Mouse (Mus musculus): ENCODE data around the gene Emp3. TPM values are rescaled to one million over a fixed set of nuclear protein-coding genes. Genes with fewer than 3 reads are reported as not detected.
"Not testable (repeated sequence)": the region's sequence is repeated elsewhere in the genome, so short reads cannot be mapped to it uniquely, and the experiment has no call there.

The Emp3 gene
- 100 to 1,000 TPM in 1 of 26 experiments, 10 to 100 TPM in 25; 13.0 to 118 (median 50.6) TPM for total RNA-seq (2018; cell fraction: chromatin; rRNA removed)
- 100 to 1,000 TPM; 259 to 551 (median 444) TPM for total RNA-seq (2018; cell fraction: cytosol; rRNA removed)
- total RNA-seq (2018; cell fraction: nucleus; rRNA removed), result 100 to 1,000 TPM in 24 of 26 experiments, 10 to 100 TPM in 2; 48.0 to 297 (median 164) TPM
- polyA plus RNA-seq (2018), result 271 to 666 TPM (median 552 TPM) in 3 replicates

GRCm38 (mm10) chr7:45921242-45921621, at the start of gene Emp3:
Gene Emp3 (minus strand): TSS chr7:45921404.
- Histone ChIP-seq H3K27ac (peak within 1 kb of the TSS; percentile 100), H3K79me2 (ENCODE audit: inconsistent target) (peaks cover 34% of the 10 kb centered on the region), H3K4me3 (ENCODE audit: inconsistent target) (peak within 1 kb of the TSS; percentile 96), H3K36me3 (ENCODE audit: inconsistent target) (peaks cover 17% of the 10 kb centered on the region)
- WGBS (ENCODE audit: missing documents), result 1% methylated on average over 9 of the region's 9 CpGs

GRCm38 (mm10) chr7:45956611-45957010, 35.4 kb upstream of the Emp3 start:
- Histone ChIP-seq H3K4me3 (ENCODE audit: inconsistent target) (no peak overlapping the region), H3K79me2 (ENCODE audit: inconsistent target) (no peaks in the 10 kb centered on the region), H3K36me3 (ENCODE audit: inconsistent target) (no peaks in the 10 kb centered on the region), H3K27ac (no peak overlapping the region)
- 49% methylated on average over 4 of the region's 4 CpGs for WGBS (ENCODE audit: missing documents)

- H3K79me2 ChIP-seq (ENCODE audit: inconsistent target), result no peaks in the 10 kb centered on the region
- H3K27ac ChIP-seq, result no peak overlapping the region
- H3K4me3 ChIP-seq (ENCODE audit: inconsistent target), result no peak overlapping the region
- 81% methylated on average over 4 of the region's 4 CpGs for WGBS (ENCODE audit: missing documents)
- no peaks in the 10 kb centered on the region for H3K36me3 ChIP-seq (ENCODE audit: inconsistent target)
Measured at GRCm38 (mm10) chr7:45949061-45949460, 27.9 kb upstream of the Emp3 start.

GRCm38 (mm10) chr7:45943280-45943679, 22.1 kb upstream of the Emp3 start:
- not testable (repeated sequence) for H3K79me2 ChIP-seq (ENCODE audit: inconsistent target); H3K27ac ChIP-seq; H3K36me3 ChIP-seq (ENCODE audit: inconsistent target); H3K4me3 ChIP-seq (ENCODE audit: inconsistent target)
- WGBS (ENCODE audit: missing documents), result 40% methylated on average over 1 of the region's 1 CpGs

- 82% methylated on average over 8 of the region's 9 CpGs for WGBS (ENCODE audit: missing documents)
- Histone ChIP-seq H3K36me3 (ENCODE audit: inconsistent target) (no peaks in the 10 kb centered on the region), H3K4me3 (ENCODE audit: inconsistent target) (no peak overlapping the region)
Measured at GRCm38 (mm10) chr7:45941986-45942385, 20.8 kb upstream of the Emp3 start.

GRCm38 (mm10) chr7:45939836-45940235, 18.6 kb upstream of the Emp3 start:
- Histone ChIP-seq H3K79me2 (ENCODE audit: inconsistent target) (no peaks in the 10 kb centered on the region), H3K36me3 (ENCODE audit: inconsistent target) (no peaks in the 10 kb centered on the region), H3K4me3 (ENCODE audit: inconsistent target) (no peak overlapping the region), H3K27ac (no peak overlapping the region)
- 46% methylated on average over 2 of the region's 2 CpGs for WGBS (ENCODE audit: missing documents)

More at GRCm38 (mm10) chr7:45941986-45942385, 20.8 kb upstream of the Emp3 start:
- Histone ChIP-seq H3K79me2 (ENCODE audit: inconsistent target) (no peaks in the 10 kb centered on the region), H3K27ac (no peak overlapping the region)

GRCm38 (mm10) chr7:45935114-45935513, 13.9 kb upstream of the Emp3 start:
- no peaks in the 10 kb centered on the region for H3K36me3 ChIP-seq (ENCODE audit: inconsistent target)
- H3K4me3 ChIP-seq (ENCODE audit: inconsistent target), result no peak overlapping the region
- 10% methylated on average over 6 of the region's 7 CpGs for WGBS (ENCODE audit: missing documents)
- H3K79me2 ChIP-seq (ENCODE audit: inconsistent target), result no peaks in the 10 kb centered on the region
- no peak overlapping the region for H3K27ac ChIP-seq

GRCm38 (mm10) chr7:45933766-45934165, 12.6 kb upstream of the Emp3 start:
- H3K4me3 ChIP-seq (ENCODE audit: inconsistent target); H3K27ac ChIP-seq; H3K79me2 ChIP-seq (ENCODE audit: inconsistent target); H3K36me3 ChIP-seq (ENCODE audit: inconsistent target): not testable (repeated sequence)
- WGBS (ENCODE audit: missing documents), result 73% methylated on average over 10 of the region's 12 CpGs

- H3K27ac ChIP-seq, result no peak overlapping the region
- 94% methylated on average over 1 of the region's 1 CpGs for WGBS (ENCODE audit: missing documents)
- no peaks in the 10 kb centered on the region for H3K36me3 ChIP-seq (ENCODE audit: inconsistent target)
Measured at GRCm38 (mm10) chr7:45929688-45930087, 8.5 kb upstream of the Emp3 start.

GRCm38 (mm10) chr7:45928626-45929295, 7.6 kb upstream of the Emp3 start:
- Histone ChIP-seq H3K36me3 (ENCODE audit: inconsistent target) (no peaks in the 10 kb centered on the region), H3K4me3 (ENCODE audit: inconsistent target) (no peak overlapping the region), H3K79me2 (ENCODE audit: inconsistent target) (no peaks in the 10 kb centered on the region), H3K27ac (no peak overlapping the region)
- WGBS (ENCODE audit: missing documents), result 94% methylated on average over 14 of the region's 23 CpGs

More at GRCm38 (mm10) chr7:45929688-45930087, 8.5 kb upstream of the Emp3 start:
- H3K4me3 ChIP-seq (ENCODE audit: inconsistent target), result no peak overlapping the region
- H3K79me2 ChIP-seq (ENCODE audit: inconsistent target), result no peaks in the 10 kb centered on the region

- Histone ChIP-seq H3K79me2 (ENCODE audit: inconsistent target) (peaks cover 15% of the 10 kb centered on the region), H3K27ac (peak overlapping the region; percentile 100; the same call in 1 of the 2 replicates), H3K36me3 (ENCODE audit: inconsistent target) (no peaks in the 10 kb centered on the region), H3K4me3 (ENCODE audit: inconsistent target) (peak overlapping the region; percentile 32)
- 19% methylated on average over 14 of the region's 14 CpGs for WGBS (ENCODE audit: missing documents)
Measured at GRCm38 (mm10) chr7:45924429-45924816, 3.2 kb upstream of the Emp3 start.

- Histone ChIP-seq H3K79me2 (ENCODE audit: inconsistent target) (peaks cover 21% of the 10 kb centered on the region), H3K27ac (peak within 1 kb of the TSS; percentile 100)
- 5% methylated on average over 24 of the region's 24 CpGs for WGBS (ENCODE audit: missing documents)
Measured at GRCm38 (mm10) chr7:45923762-45924428, 2.7 kb upstream of the Emp3 start, which contains the start of gene Ccdc114. Gene Ccdc114 (plus strand): TSS chr7:45924072.

GRCm38 (mm10) chr7:45922928-45923761, 1.9 kb upstream of the Emp3 start:
- peak overlapping the region; percentile 32 for H3K4me3 ChIP-seq (ENCODE audit: inconsistent target)
- WGBS (ENCODE audit: missing documents), result under 1% methylated on average over 37 of the region's 37 CpGs
- peaks cover 28% of the 10 kb centered on the region for H3K79me2 ChIP-seq (ENCODE audit: inconsistent target)
- H3K36me3 ChIP-seq (ENCODE audit: inconsistent target), result peaks cover 9% of the 10 kb centered on the region
- peak overlapping the region; percentile 100 for H3K27ac ChIP-seq

More at GRCm38 (mm10) chr7:45923762-45924428, 2.7 kb upstream of the Emp3 start, which contains the start of gene Ccdc114:
- H3K4me3 ChIP-seq (ENCODE audit: inconsistent target), result peak within 1 kb of the TSS; percentile 32
- H3K36me3 ChIP-seq (ENCODE audit: inconsistent target), result peaks cover 4% of the 10 kb centered on the region; the same call in 1 of the 2 replicates

GRCm38 (mm10) chr7:45921950-45922600, 871 bp upstream of the Emp3 start:
- H3K79me2 ChIP-seq (ENCODE audit: inconsistent target), result peaks cover 34% of the 10 kb centered on the region
- 47% methylated on average over 12 of the region's 12 CpGs for WGBS (ENCODE audit: missing documents)
- peak overlapping the region; percentile 100 for H3K27ac ChIP-seq
- H3K36me3 ChIP-seq (ENCODE audit: inconsistent target), result peaks cover 17% of the 10 kb centered on the region
- no peak overlapping the region for H3K4me3 ChIP-seq (ENCODE audit: inconsistent target)
